Mouse (Mus musculus) ES-Bruce4 (cell line): ENCODE measurements around the gene Pdgfa. TPM values are rescaled to one million over a fixed set of nuclear protein-coding genes. Genes with fewer than 3 reads are reported as not detected.
A peak's percentile ranks its signal among the peaks of the same experiment; 100 is the strongest.

Experiments used
- H3K27ac ChIP-seq: 2 replicates; pipeline ENCODE4 v1.5.1; 2012; ENCODE audit warnings: low read length, inconsistent platforms; ENCODE audit not compliant: insufficient read depth
- H3K27me3 ChIP-seq: 2 replicates; pipeline ENCODE4 v1.6.1; 2012; ENCODE audit warnings: mild to moderate bottlenecking, low read length, inconsistent platforms; ENCODE audit not compliant: control insufficient read depth, poor library complexity, insufficient read depth, severe bottlenecking
- H3K36me3 ChIP-seq: 2 replicates; pipeline ENCODE4 v1.6.1; 2012; ENCODE audit warnings: inconsistent platforms, mild to moderate bottlenecking, low read length, moderate library complexity; ENCODE audit not compliant: control insufficient read depth, poor library complexity, insufficient read depth, severe bottlenecking
- H3K4me1 ChIP-seq: one replicate; pipeline ENCODE4 v1.8.1; 2011; ENCODE audit warnings: low read length; ENCODE audit not compliant: control insufficient read depth, insufficient read depth
- H3K4me3 ChIP-seq: 2 replicates; pipeline ENCODE4 v1.5.1; 2011; ENCODE audit warnings: low read depth, mild to moderate bottlenecking, low read length
- H3K9ac ChIP-seq: 2 replicates; pipeline ENCODE4 v1.6.1; 2012; ENCODE audit warnings: low read depth, mild to moderate bottlenecking, inconsistent platforms; ENCODE audit not compliant: poor library complexity, severe bottlenecking
- H3K9me3 ChIP-seq: replicated peaks from 2 replicates; pipeline ENCODE4 v1.6.1; 2012; ENCODE audit warnings: mild to moderate bottlenecking, low read length, inconsistent platforms; ENCODE audit not compliant: control insufficient read depth, poor library complexity, insufficient read depth, severe bottlenecking
- CTCF ChIP-seq: IDR thresholded peaks from one replicate; pipeline ENCODE4 v1.8.1; 2011; ENCODE audit warnings: low read depth, low read length
- EP300 ChIP-seq: IDR thresholded peaks from 2 replicates; pipeline ENCODE4 v1.6.1; 2011; ENCODE audit warnings: low read depth, low read length; ENCODE audit not compliant: insufficient read depth
- POLR2A ChIP-seq: IDR thresholded peaks from one replicate; pipeline ENCODE4 v1.8.1; 2011; ENCODE audit warnings: low read length; ENCODE audit not compliant: insufficient read depth
- polyA plus RNA-seq: library from polyadenylated mRNA; stranded (reverse); fragments of >200 nt; gene quantifications from 2 replicates; pipeline ENCODE4 v1.2.4, GENCODE M21; 2011; ENCODE audit warnings: low read depth; ENCODE audit not compliant: missing spikeins, insufficient read depth, insufficient read length

The Pdgfa gene
- polyA plus RNA-seq, 1 experiment, result 48.7 TPM

- no peaks in the 10 kb centered on the region for H3K36me3 ChIP-seq
- peak overlapping the region; percentile 89 for H3K9ac ChIP-seq
- no peaks in the 10 kb centered on the region for H3K27me3 ChIP-seq
- no peaks in the 10 kb centered on the region for H3K9me3 ChIP-seq
- TF ChIP-seq EP300, result peak; percentile 62; the same call in 1 of the 2 replicates
- TF ChIP-seq POLR2A, result no peak
- TF ChIP-seq CTCF, result peak; percentile 58
- peaks cover 3% of the 10 kb centered on the region for H3K4me1 ChIP-seq
- no peak overlapping the region for H3K27ac ChIP-seq
- peak overlapping the region; percentile 58 for H3K4me3 ChIP-seq
Observed at GRCm38 (mm10) chr5:138996322-138997073, 672 bp downstream of the Pdgfa start.

DNA sequence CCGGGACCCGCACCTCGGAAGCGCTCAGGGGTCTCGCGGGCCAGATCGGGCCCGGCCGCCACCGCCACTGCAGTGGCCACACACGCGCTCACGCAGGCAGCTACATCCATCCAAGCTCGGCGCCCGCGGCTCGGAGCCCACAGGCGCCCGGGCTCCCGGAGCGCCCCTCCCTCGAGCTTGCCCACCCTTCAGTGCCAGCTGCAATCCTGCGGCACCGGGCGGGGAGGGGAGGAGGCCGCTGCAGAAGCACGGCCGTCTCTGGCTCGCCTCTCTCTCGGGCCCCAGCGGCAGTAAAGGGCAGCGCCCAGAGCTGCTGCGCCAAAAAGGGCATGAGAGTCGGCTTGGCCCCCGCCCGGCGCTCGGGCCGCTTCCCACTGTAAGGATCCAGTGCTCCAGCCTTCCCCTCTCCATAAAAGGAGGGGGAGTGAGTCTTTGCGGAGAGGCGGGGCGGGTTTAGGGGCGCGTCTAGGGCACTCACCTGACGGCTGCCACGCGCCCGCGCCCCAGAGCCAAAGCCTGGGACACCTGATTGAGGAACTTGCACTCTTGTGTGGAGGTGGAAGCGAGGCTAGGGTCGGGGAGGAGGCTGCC lies 1.4 kb downstream of the Pdgfa start:
- Histone ChIP-seq H3K36me3 (no peaks in the 10 kb centered on the region), H3K4me1 (peaks cover 9% of the 10 kb centered on the region), H3K27me3 (no peaks in the 10 kb centered on the region), H3K4me3 (peak overlapping the region; percentile 58), H3K9ac (peak overlapping the region; percentile 89), H3K27ac (no peak overlapping the region), H3K9me3 (no peaks in the 10 kb centered on the region)
- TF ChIP-seq CTCF, result no peak
- no peak for TF ChIP-seq POLR2A
- 0 out of 2 replicates have a peak, but pooled peaks have one; percentile 18 for TF ChIP-seq EP300

DNA sequence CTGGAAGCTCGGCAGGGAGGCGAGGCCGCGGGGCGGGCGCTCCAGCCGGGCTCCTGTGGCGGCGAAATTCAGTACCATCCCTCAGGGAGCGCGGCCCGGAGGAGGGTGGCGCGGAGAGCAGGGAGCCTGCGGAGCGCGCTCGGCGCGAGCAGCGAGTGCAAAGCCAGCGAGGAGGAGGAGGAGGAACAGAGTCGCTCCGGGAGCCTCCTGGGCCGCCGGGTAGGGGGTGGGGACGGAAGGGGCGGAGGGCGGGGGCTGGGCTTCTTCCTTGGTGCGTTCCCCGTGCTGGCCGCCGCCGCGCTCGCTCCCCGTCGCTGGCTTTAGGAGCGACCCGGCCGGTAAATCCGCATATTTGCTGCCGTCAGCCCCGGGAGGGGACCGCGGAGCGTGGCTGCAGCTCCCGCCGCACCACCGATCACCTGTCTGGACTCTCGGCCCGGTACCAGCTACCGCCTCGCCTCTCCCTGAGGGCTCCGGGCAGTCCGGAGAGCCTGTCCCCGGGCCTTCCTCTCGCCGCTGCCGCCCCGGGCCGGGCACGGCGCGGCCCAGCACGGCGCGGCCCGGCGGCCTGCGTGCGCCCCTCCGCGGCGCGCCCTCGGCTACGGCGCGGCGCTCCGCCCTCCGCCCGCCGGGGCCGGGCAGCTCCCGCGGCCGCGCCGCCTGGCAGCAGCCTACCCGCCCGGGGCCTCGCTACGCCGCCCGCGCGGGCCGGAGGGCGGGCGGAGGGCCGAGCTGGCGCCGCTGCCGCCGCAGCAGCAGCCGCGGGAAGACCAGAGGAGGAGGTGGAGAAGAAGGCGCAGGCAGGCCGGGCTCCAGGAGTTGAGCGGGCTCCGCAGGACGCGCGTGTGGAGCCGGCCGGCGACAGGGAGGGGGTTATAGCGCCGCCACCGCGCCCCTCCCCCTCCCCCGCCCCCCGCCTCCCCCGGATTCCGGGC lies 2.1 kb downstream of the Pdgfa start:
- Histone ChIP-seq H3K27me3 (no peaks in the 10 kb centered on the region), H3K9me3 (no peaks in the 10 kb centered on the region), H3K4me1 (peaks cover 9% of the 10 kb centered on the region), H3K9ac (peak overlapping the region; percentile 89), H3K4me3 (peak overlapping the region; percentile 67), H3K27ac (no peak overlapping the region; the same call in 1 of the 2 replicates), H3K36me3 (no peaks in the 10 kb centered on the region)
- 0 out of 2 replicates have a peak, but pooled peaks have one; percentile 38 for TF ChIP-seq EP300
- TF ChIP-seq CTCF, result no peak
- TF ChIP-seq POLR2A, result no peak

GRCm38 (mm10) chr5:138994108-138994785 lies 2.9 kb downstream of the Pdgfa start:
- peak overlapping the region; percentile 89 for H3K9ac ChIP-seq
- TF ChIP-seq EP300 (no peak), POLR2A (no peak), CTCF (no peak)
- no peaks in the 10 kb centered on the region for H3K9me3 ChIP-seq
- H3K36me3 ChIP-seq, result no peaks in the 10 kb centered on the region
- H3K4me1 ChIP-seq, result peaks cover 11% of the 10 kb centered on the region
- H3K27ac ChIP-seq, result no peak overlapping the region; the same call in 1 of the 2 replicates
- H3K4me3 ChIP-seq, result peak overlapping the region; percentile 67
- H3K27me3 ChIP-seq, result no peaks in the 10 kb centered on the region

DNA sequence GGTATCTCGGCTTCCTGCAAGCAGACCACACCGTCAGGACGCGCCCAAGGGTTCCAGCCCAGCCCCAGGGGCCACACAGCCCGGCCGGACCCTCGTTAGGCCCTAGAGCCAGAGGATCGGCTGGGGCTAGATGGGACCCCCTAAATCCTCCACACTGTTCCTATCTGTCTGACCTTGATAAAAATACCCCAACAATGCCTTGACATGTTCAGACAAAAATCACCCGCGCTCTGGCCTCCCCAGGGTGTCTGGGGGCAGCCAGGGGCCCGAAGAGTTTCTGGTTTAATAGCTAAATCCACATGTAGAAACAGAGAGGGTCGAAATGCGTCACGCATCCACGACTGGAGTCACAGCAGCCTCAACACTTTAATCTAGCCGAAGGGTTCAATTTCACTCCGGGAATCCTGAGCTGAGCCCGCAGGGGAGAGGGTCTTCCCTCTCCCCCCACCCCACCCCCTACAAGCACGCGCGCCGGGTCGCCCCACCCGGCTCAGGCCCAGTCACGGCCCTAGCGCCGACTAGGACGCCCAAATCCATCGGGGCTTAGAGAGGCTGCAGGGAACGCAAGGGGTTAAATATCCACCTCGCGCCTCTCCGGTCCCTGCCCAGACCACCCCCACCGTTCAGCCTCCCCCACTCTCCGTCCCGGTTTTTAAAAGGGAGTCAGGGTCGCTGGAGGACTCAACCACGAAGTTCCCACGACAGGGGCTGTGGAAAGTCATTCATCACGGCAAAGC lies 3.6 kb downstream of the Pdgfa start:
- peak overlapping the region; percentile 67 for H3K4me3 ChIP-seq
- H3K4me1 ChIP-seq, result peaks cover 11% of the 10 kb centered on the region
- TF ChIP-seq POLR2A, result no peak
- no peak for TF ChIP-seq CTCF
- TF ChIP-seq EP300, result no peak
- no peaks in the 10 kb centered on the region for H3K27me3 ChIP-seq
- H3K9ac ChIP-seq, result peak overlapping the region; percentile 89
- no peaks in the 10 kb centered on the region for H3K36me3 ChIP-seq
- no peak overlapping the region for H3K27ac ChIP-seq
- no peaks in the 10 kb centered on the region for H3K9me3 ChIP-seq
